Mouse (Mus musculus): ENCODE measurements around the gene Ssbp4. TPM values are rescaled to one million over a fixed set of nuclear protein-coding genes. Genes with fewer than 3 reads are reported as not detected.
"Not testable (repeated sequence)": the region's sequence is repeated elsewhere in the genome, so short reads cannot be mapped to it uniquely, and the experiment has no call there.

Ssbp4 gene
- total RNA-seq, 2 experiments from 2014 or later: 13.0 to 30.6 TPM

DNA sequence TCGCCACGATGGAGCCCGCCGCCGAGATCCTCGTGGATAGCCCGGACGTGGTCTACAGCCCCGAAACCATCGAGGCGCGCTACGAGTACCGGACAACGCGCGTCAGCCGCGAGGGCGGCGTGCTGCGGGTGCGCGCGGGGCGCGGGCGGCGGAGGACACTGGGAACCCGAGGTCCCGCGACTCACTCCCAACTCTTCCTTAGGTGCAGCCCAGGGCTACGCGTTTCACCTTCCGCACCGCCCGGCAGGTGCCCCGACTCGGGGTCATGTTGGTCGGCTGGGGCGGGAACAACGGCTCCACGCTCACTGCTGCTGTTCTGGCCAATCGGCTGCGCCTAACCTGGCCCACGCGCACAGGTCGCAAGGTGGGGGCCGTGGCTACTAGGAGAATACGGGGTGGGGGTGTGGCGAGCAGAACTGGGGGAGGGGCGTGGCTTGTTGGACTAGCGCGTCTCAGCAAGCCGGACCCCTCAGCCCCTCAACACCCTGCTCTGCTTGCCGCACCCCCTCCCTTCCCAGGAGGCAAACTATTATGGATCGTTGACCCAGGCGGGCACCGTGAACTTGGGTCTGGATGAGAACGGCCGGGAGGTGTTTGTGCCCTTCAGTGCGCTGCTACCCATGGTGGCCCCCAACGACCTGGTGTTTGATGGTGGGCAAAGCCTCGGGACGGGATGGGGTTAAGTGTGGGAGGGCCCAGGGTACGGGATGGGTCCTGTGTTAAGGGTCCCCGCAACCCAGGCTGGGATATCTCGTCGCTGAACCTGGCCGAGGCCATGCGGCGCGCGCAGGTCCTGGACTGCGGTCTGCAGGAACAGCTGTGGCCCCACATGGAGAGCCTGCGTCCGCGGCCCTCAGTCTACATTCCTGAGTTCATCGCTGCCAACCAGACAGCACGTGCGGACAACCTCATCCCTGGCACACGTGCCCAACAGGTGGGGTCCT, 13.8 kb downstream of the Ssbp4 start:
- peak; percentile 9; the same call in 1 of the 2 replicates for ATAC-seq (replicated peaks; ENCODE audit: low FRiP score, poor library complexity, severe bottlenecking)

- ATAC-seq (replicated peaks; ENCODE audit: low FRiP score, poor library complexity, severe bottlenecking): peak; percentile 74
Measured at GRCm38 (mm10) chr8:70593961-70594609, 14.6 kb downstream of the Ssbp4 start, which contains the start of gene Isyna1. Gene Isyna1, plus strand, starts transcription at chr8:70594373.

DNA sequence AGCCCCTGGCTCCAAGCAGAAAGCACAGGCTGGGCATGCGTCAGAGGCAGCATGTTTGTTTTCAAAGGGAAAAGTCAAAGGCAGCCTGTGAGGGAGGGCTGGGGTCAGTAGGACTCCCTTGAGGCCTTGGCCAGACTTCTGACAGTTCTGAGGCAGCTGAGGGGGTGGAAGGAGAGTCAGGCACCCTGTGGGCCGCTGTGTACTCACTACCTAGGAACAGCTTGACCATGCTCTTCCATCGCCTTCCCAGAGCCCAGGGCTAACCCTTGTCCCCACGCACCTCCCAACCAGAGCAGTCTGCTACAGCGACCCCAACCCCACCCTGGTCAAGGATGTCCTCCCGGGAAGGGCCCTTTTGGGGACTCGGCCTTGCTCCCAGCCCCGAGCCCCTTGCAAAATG, 15.5 kb downstream of the Ssbp4 start:
- ATAC-seq (replicated peaks; ENCODE audit: low FRiP score, poor library complexity, severe bottlenecking): no peak

GRCm38 (mm10) chr8:70591569-70591968, 17.1 kb downstream of the Ssbp4 start:
- no peak for ATAC-seq (replicated peaks; ENCODE audit: low FRiP score, poor library complexity, severe bottlenecking)

DNA sequence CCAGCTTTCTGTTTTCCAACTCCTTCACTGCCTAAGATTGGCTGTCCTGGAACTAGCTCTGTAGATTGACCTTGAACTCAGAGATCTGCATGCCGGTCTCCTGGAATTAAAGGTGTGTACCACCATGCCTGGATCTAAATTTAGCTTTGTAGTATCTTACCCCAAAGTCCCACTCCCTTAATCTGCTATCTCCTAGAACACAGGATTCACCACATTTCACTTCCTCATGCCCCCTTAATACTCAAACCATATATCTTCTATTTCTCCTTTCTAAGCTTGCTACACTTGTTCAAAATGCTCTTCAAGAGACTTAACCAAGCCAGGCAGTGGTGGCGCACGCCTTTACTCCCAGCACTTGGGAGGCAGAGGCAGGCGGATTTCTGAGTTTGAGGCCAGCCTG, 20.7 kb downstream of the Ssbp4 start:
- ATAC-seq (replicated peaks; ENCODE audit: low FRiP score, poor library complexity, severe bottlenecking): not testable (repeated sequence)

DNA sequence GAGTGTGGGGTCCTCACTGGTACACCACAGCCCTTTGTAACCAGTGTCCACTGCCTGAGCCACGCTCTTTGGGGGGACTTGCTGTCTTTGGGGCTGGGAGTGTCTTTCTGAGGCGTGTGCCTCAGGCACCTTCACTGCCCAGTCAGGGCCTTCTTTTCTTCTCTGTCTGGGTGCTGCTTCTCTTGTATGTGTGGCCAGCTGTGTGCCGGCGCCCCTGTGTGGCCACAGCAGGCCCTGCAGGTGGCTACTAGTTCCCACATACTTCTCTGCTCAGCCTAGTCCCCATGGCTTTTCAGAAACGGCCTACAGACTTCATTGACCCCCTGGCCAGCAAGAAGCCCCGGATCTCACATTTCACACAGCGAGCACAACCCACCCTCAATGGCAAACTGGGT, 23.4 kb downstream of the Ssbp4 start:
- peak; percentile 62 for ATAC-seq (replicated peaks; ENCODE audit: low FRiP score, poor library complexity, severe bottlenecking)

GRCm38 (mm10) chr8:70584606-70585257, 23.9 kb downstream of the Ssbp4 start:
- peak; percentile 8; the same call in 1 of the 2 replicates for ATAC-seq (replicated peaks; ENCODE audit: low FRiP score, poor library complexity, severe bottlenecking)

DNA sequence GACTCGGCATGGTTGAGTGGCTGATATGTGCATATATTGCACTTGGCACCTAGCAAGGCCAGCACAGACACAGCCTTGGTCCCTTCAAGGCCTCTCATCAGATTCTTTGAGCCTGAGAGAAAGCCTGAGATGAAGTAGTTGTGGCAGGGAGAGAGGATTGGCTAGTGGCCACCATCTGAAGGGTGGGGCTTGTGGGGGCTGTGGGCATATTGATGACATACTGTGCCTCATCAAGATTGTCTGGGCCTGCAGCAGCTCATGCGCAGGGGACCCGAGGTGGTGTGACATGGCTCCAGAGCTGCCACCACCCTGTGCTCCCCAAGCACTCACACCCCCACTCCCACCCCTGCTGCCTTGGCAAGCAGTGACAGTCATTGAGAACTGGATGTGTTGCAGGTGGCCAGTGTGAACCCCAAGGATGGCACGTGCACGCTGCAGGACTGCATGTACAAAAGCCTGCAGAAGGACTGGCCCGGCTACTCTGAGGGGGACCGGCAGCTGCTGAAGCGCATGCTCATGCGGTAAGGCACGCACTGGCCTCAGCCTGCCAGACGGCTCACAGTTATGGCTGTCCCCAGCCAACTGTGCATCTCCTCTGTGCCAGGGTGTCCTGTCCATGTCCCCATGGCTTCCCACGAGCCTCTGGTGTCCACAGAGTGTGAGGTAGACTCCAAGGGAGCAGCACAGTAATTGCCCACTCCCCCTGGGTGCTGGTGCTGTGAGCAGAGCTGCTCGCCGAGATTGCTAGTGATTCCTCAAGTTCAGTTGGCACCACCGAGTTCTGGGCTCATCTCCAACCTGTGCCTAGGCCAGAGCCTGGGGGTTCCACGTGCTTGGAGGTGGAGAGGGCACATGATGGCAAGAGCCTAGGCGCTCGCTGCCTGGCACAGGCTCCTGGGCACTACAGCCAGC, 24.9 kb downstream of the Ssbp4 start:
- no peak for ATAC-seq (replicated peaks; ENCODE audit: low FRiP score, poor library complexity, severe bottlenecking)

DNA sequence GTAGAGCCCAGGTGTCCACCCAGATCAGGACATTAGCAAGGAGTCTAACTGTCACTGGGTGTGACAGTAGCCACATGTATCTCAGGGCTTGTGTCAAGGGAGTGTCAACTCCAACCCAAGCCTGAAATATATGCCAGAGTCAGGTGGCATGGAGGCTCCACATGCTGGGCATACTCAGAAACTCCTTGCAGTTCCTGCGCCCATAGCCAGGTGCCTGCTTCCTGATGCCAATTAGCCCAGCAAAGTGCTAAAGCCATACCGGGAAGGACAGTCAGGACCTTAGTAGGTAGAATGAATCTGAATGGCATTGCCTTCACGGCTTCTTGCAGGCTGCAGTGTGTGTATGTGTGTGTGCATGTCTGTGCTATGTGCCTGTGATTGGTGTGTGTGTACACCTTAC, 31.5 kb downstream of the Ssbp4 start:
- no peak for ATAC-seq (replicated peaks; ENCODE audit: low FRiP score, poor library complexity, severe bottlenecking)

DNA sequence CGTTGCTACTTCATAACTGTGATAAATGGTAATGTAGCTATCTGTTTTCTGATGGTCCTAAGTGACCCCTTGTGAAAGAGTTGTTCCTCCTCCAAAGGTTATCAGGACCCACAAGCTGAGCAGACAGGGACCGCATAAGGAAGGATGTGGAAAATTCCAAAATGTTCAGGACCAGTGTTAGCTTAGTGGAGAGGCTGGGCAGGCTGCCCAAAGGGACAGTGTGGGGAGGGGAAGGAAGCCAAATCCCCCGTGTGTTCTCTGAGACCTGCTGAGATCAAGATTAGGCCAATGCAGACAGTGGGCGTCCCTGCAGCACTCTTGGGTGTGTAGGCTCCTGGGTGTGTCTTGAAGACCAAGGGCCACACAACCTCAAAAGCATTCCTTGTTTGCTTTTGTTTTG, 33.8 kb downstream of the Ssbp4 start:
- no peak for ATAC-seq (replicated peaks; ENCODE audit: low FRiP score, poor library complexity, severe bottlenecking)

GRCm38 (mm10) chr8:70574302-70574701, 34.4 kb downstream of the Ssbp4 start:
- ATAC-seq (replicated peaks; ENCODE audit: low FRiP score, poor library complexity, severe bottlenecking): no peak

GRCm38 (mm10) chr8:70570990-70571389, 37.7 kb downstream of the Ssbp4 start:
- no peak for ATAC-seq (replicated peaks; ENCODE audit: low FRiP score, poor library complexity, severe bottlenecking)

DNA sequence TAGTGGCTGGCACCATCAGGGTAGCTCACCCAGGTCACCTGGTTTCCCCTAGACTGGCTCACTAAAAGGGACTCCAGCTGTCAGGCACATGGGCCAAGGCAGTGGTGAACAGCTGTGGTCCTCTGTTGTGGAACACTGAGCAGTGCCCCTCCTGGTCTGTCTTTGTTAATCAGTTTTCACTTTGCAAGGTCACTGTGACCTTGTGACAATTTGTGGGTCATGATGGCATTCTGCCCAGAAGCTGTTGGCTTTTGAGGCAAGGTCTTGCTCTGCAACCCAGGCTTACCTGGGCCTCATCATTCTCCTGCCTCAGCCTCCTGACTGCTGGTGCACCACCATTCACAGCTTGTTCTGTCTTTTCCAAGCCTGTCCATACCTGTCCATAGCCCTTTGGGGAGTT, 38.3 kb downstream of the Ssbp4 start:
- ATAC-seq (replicated peaks; ENCODE audit: low FRiP score, poor library complexity, severe bottlenecking): no peak

DNA sequence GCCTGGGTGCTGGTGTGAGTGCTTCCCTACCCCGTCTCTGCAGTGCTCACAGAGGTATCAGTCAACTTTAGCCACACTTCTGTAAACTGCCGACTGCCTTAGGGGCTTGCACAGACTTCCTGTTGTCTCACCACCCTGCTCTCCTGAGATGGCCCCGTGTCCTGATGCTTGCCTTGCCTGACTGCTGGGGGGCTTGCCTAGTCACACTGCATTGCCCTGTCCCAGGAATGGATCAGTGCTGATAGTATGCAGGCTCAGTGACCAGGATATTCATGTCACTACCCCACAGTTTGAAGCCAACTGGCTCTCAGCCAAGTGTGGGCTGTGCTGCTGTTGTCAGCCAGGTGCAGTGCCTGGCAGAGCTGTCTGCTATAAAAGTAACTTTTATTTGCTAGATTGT, 43.1 kb downstream of the Ssbp4 start:
- peak; percentile 49; the same call in 1 of the 2 replicates for ATAC-seq (replicated peaks; ENCODE audit: low FRiP score, poor library complexity, severe bottlenecking)

- no peak for ATAC-seq (replicated peaks; ENCODE audit: low FRiP score, poor library complexity, severe bottlenecking)
Measured at GRCm38 (mm10) chr8:70564696-70565235, 43.9 kb downstream of the Ssbp4 start.

DNA sequence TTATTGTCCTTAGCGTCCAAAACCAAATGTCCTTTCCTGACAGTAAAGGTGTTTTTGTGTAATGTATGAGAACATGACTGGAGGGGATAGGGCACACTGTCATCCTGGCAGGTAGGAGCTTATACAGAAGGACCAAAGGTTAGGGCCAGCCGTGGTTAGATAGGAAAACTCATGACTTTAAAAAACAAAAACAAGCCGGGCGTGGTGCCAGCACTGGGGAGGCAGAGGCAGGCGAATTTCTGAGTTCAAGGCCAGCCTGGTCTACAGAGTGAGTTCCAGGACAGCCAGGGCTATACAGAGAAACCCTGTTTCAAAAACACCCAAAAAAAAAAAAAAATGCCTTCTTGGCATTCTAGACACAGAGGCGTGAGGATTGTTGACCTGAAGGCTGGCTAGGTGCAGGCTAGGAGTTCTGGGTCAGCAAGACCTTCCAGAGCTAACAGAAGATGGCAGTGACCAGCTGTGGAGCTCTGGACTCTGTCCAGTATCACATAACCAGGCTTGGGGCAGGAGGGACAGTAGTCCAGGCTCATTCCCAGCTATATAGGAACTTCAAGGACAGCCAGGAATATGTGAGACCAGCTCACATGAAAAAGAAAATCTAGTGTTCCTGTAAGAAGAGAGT, 44.8 kb downstream of the Ssbp4 start:
- ATAC-seq (replicated peaks; ENCODE audit: low FRiP score, poor library complexity, severe bottlenecking): no peak

GRCm38 (mm10) chr8:70562802-70563201, 45.9 kb downstream of the Ssbp4 start:
- ATAC-seq (replicated peaks; ENCODE audit: low FRiP score, poor library complexity, severe bottlenecking): no peak

DNA sequence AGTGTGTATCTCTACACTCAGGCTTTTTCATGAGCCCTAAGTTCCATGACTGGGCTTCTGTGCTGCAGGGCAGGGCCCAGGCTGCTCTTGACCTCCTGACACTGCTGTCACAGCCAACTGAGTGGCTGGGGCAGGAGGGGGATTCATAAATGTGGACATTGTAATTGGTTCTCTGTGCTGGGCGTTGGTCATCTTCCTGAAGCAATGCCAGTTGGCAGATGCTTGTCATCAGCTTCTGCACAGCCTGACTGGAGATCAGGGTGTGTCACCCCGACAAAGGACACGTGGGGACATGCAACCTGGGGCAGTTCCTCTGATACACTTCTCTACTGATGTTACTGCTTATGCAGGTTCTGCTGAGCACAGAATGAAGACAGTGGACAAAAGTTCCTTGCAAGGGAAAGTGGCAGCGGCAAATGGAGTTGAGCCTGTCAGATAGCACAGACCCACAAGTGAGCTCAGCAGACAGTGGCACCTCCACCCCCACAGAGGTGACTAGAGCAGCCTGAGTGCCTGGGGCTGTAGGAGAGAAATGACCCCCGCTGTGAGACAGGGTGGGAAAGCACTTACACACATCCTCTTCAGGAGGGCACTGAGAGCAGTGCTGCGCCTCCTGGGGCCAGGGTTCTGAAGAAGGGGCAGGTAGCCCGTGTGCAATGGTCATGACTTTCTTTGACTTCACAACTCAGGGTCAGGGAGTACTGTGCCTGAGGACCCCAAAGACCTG, 46.7 kb downstream of the Ssbp4 start:
- ATAC-seq (replicated peaks; ENCODE audit: low FRiP score, poor library complexity, severe bottlenecking): peak; percentile 47
